Mouse (Mus musculus): ENCODE measurements around the gene Ccdc77.

The Ccdc77 gene

DNA sequence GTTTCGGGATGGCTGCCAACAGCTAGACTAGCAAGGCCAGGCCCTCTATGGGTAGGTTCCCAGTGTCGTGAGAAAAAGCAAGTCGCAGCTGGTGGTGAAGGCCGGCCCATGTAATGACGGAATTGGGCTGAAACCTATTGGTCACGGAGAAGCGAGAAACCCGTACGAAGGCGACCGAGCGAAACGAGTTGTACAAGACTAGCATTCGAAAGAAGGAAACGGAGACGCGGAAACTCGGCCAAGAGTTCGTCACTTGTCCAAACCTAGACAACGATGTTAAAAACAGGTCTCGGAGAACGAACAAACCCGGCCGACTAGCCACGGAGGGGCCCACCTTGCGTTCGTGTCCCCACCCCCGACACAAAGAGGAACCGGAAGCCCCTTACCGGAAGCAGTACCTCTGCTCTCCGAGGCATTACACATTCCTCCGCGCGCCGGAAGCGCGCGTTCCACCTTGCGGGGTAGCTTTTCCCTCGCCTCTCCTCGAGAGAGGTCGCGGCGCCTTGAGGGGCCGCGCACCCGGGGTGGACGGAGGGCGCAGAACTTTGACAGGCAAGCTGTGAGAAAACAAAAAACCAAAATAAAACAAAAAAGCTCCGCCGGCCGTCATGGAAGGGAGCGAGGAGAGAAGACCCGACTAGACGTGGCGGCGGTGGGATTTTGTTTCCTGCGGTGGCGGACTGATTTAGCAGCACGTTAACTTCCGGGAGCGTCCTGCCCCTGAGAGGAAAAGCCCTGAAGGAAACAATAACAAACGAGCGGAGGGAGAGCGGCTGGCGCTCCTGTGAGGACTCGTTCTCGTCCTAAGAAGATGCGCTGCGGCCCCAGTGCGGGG is at the start of gene Ccdc77, which contains the start of gene Kdm5a:
Gene Ccdc77, minus strand, starts transcription at position 687 of the 835 bp plus-strand sequence.
Gene Kdm5a, plus strand, starts transcription at position 437 of the 835 bp plus-strand sequence.
- DNase-seq (ENCODE audit: low read depth in 2 of 2, low spot score in 2 of 2) = peak; percentile 88 to 95

DNA sequence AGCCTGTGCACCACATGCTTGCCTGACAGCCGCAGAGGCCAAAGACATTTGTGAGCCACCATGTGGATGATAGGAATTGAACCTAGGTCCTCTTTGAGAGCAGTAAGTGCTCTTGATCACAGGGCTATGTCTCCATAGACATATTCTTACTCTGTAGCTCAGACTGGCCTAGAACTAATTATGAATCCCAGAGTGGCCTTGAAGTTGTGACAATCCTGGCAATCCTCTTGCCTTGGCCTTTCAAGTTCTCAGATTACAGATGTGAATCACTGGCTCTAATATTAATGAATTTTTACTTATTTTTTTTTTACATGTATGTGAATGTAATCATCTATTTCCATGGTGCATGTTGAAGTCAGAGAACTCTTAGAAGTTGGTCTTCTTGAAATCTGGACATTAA is 39.8 kb upstream of the Ccdc77 start:
- no peak for DNase-seq (ENCODE audit: low read depth in 2 of 2, low spot score in 2 of 2)

DNA sequence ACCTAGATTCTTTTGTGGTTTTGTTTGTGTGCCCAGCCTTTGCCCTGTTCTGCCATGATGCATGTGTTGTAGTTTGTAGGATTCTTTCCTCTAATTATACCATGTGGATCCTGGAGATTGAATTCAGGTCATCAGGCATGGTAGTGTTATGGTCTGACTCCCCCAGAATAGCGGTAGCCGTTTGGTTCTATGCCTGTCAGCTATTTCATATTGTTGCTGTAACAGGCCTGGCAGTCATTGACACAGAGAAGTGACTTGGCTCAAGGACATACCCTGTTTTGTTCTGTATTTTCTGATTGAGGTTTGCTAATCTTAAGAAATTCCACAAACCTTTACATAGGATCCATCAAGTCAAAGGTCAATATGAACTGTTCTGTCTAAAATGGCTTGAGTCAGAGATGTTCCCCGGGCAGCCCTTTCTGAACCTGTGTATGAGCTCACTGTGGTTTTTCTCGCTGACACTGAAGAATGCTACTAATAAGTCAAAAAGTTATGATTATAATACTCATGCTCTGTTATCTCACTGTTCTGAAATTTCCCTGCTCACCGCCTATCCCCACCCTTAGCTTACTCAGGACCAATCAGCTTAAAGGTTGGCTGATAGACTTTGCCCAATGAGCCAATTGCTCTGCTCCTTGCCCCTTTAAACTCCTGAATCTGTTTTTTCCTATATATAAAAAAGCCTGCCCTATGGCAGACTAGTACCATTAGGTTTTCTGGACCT is 31.6 kb upstream of the Ccdc77 start:
- no peak for DNase-seq (ENCODE audit: low read depth in 2 of 2, low spot score in 2 of 2)

DNA sequence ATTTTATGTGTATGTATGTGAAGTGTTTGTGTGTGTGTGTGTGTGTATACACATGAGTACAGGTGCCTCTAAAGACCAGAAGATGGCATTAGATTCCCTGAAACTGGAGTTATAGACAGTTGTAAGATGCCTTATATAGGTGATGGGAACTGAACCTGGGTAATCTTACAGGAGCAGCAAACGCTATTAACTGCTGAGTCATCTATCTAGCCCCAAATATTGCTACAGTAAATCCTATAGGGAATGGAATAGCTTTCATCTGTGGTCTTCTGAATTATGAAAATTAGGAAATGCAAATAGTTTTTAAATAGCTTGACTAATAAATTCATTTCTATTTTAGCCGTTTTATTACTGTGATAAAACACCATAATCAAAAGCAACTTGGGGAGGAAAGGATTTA is 28.6 kb upstream of the Ccdc77 start:
- no peak for DNase-seq (ENCODE audit: low read depth in 2 of 2, low spot score in 2 of 2)

DNA sequence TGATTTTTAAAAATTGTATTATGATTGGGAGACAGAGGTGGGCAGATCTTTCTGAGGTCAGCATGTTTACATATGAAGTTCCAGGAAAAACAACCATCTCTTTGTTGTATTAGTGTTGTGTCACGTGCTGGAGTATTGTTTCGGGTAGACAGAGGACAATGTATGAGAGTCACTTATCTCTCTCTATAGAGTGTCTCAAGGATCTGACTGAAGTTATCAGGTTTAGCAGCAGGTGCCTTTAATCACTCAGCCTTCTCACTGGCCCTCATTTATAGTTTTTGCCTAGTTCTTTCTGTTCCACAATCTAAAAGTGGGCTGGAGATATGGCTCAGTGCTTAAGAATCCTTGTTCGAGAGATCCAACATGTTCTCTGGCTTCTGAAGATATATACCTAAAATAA is 25.9 kb upstream of the Ccdc77 start:
- DNase-seq (ENCODE audit: low read depth in 2 of 2, low spot score in 2 of 2) = no peak

DNA sequence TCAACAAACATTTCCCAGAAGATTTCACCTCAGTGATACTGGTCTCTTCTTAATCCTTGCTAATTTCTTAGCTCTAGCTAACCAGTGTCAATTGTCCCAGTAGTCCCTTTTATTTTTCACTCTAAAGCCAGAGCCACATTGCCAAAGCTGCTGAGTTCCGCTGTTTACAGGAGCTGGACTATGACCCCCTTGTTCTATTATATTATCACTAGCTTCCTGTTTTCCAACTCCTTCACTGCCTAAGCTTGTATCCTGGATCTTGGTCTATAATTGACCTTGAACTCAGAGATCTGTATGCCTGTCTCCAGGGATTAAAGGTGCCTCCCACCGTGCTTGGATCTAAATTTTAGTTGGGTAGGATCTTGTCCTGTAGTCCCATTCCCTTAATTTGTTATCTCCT is 12.6 kb upstream of the Ccdc77 start:
- DNase-seq (ENCODE audit: low read depth in 2 of 2, low spot score in 2 of 2) = no peak

DNA sequence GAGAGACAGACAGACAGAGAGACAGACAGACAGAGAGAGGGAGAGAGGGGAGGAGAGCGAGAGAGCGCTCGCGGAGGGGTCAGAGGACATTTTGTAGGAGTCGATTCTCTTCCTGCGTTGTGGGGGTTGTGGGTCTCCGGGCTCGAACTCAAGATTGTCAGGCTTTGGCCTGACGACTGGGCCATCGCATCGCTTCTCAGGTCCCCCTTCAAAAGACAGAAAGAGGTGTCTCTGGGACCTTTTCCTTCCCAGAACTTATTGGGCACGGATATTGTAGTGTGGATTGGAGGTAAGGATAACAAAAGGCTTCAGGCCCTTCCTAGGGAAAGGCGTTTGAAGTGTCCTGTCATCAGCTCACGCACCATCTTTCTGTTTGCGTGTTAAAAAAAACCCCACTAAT is 877 bp upstream of the Ccdc77 start:
- DNase-seq (ENCODE audit: low read depth in 2 of 2, low spot score in 2 of 2) = peak in 1 of 2 experiments; percentile 11

DNA sequence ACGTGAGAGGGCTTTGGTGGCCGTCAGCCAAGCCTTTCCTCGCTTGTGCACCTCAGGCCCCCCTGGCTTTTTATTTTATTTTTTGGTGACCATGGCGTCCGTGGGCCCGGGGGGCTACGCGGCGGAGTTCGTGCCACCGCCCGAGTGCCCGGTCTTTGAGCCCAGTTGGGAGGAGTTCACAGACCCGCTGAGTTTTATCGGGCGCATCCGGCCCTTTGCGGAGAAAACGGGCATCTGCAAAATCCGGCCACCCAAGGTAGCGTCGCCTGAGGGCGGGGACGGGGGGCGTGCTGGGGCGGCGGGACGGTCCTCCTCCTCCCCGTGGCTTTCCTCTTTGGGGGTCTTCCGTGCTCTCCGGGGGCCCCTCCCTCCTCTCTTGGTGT is 340 bp upstream of the Ccdc77 start:
- peak in 1 of 2 experiments; percentile 3 for DNase-seq (ENCODE audit: low read depth in 2 of 2, low spot score in 2 of 2)

DNA sequence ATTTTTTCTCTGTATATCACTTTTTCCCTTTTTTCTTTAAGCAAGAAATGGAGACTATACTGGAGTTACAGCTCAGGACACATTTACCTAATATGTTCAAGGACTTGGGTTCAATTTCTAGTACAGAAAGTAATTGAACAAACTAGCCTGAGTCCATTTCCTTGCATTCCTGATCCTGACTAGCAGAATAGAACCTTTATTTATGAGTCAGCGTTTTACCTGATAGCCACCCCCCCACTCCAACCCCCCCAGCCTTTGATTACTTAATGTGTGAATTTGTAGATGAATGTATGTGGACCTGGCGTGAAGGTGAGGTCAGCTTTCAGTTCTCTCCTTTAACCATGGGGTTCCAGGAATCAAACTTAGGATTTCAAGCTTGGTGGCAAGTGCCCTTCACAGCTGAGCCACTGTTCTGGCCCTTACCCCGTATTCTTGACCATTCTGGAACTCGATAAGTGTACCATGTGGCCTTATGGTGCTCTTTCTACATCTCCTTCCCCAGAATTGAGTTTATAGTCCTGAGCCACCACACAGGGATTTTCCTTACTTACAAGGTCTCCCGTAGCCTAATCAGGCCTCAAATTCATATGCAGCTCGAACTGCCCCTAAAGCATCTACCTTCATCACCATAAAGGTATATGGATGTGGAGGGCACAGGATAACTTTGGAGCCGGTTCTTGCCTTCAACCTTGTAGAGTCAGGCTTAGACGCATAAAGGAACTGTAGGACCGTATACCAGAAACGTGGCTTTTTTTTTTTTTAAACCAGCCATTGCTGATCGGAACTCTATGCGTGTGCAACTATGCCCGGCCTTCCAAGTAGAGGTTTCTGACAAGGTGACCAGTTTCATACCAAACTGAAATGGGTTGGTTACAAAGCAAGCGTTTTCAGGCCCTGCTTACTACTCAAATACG is 1.1 kb downstream of the Ccdc77 start:
- DNase-seq (ENCODE audit: low read depth in 2 of 2, low spot score in 2 of 2) = no peak

DNA sequence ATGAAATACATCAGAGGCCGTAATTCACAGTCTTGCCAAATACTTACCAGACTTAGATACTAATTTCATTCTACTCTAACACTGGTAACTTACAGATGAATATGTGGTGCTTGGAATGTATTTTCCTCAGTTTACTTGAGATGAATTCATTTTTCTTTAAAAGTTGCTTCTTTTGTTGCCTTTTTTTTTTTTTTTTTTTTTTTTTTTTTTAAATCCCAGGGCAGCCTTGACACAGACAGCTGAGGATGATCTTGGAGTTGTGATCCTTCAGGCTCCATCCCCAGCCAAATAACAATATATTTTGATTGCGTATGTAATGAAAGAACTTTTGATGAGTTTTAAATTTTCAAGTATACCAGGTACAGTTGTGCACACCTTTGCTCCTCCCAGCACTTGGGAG is 2.0 kb downstream of the Ccdc77 start:
- DNase-seq (ENCODE audit: low read depth in 2 of 2, low spot score in 2 of 2) = no peak

DNA sequence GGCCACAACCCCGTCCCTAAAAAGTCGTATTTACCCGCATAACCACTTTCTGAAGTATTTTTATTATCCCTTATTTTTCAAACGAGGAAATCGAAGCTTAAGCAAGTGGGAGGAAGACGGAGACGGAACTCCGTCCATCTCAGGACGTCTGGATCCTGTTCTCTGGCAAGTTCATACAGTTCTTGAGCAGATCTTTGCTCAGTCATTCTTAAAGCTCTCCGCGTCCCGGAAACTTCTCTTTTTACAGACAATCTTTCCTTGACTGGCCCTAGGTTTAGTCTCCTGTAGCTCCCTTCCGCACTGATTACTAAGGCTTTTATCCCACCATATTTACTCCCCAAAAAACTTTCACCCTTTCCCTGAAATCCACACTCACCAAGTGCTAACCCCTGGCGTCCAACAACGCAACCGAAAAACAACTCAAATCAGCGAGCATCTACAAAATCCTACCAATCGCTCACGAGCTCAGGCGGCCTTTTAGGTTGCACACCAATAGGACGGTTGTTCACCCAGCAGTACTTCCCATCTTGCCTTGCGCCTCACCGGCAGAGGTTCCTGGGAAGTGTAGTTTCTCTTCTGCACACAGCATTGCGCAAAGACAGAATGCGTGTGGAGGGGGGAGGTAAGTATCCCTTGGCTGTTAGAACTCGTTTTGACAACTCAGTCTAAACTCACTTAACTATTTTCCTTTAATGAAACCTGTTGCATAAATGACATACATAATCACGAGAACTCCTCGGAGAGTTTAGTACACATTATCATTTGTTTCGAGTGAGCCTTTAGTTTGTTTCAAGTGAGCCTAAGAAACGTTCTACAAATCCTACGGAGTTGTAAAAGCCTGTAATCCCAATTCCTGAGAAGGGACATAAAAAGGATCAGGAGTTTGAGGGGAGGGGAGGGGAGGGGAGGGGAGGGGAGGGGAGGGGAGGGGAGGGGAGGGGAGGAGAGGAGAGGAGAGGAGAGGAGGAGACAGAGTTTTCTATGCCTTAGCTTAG is 6.9 kb downstream of the Ccdc77 start:
- peak; percentile 78 to 79 for DNase-seq (ENCODE audit: low read depth in 2 of 2, low spot score in 2 of 2)

DNA sequence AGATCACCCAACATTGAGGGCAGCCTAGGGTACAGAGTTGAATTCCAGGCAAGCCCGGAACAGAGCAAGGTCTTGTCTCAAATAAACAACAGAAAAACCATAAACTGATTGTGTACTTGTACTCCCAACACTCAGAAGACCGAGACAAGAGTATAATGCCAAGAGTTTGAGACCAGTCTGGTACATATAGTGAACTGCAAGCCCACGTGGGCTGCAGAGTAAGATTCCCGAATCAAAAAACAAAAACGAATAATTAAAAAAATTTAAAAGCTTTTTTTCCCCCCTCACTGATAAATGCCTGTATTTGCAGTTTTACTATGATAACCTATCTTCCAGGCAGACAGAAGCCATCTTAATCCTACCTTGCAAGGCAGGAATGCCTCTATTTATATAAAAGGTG is 7.7 kb downstream of the Ccdc77 start:
- DNase-seq (ENCODE audit: low read depth in 2 of 2, low spot score in 2 of 2) = no peak

DNA sequence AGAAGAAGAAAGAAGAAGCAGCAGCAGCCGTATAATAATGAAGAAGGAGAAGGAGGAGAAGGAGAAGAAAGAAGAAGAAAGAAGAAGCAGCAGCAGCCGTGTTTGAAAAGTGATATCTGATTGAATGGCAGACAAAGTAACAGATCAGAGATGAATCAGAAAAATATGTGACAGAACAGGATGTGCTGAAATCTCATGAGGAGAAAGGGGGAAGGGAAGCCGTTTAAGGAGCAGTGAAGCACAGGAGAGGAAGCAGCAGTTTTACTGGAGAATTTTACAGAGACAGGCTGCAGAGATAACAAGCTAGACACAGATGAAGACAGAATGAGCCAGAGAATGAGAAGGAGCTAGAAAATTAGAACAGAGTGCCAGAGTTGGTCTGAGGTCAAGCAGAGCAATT is 15.2 kb downstream of the Ccdc77 start:
- DNase-seq (ENCODE audit: low read depth in 2 of 2, low spot score in 2 of 2) = no peak

DNA sequence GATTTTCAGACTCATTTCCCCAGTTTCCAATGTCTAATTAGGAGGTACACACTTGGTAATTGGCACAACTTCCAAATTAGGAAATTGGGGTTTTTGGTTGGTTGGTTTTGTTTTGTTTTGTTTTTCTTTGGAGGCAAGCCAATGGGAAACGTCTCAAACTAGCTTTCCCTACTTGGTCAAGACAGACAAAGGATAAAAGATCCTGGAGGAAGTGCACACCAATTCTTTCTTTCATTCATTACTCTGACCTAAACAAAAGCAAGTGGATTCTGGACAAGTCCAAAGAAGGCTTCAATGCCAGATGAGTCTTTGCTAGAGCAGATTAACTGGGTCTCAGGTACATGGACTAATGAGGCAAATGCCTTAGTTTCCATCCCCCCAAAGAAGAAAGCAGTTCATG is 20.2 kb downstream of the Ccdc77 start:
- no peak for DNase-seq (ENCODE audit: low read depth in 2 of 2, low spot score in 2 of 2)

DNA sequence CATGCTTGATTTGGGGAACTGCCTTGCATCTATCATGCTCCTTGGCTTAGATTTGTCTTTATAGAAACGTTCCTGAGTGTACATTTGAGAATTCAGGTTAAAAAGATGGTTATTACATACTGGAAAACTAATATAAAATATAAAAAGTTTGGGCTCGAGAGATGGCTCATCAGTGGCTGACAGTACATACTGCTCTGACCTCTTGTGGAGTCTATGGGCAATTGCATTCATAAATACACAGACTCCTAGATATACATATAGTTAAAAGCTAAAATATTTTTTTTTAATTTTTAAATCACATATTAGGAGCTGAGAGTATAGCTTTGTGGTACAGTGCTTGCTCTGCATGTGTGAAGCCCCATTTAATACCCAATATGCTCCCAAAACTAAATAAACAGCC is 31.8 kb downstream of the Ccdc77 start:
- DNase-seq (ENCODE audit: low read depth in 2 of 2, low spot score in 2 of 2) = no peak

DNA sequence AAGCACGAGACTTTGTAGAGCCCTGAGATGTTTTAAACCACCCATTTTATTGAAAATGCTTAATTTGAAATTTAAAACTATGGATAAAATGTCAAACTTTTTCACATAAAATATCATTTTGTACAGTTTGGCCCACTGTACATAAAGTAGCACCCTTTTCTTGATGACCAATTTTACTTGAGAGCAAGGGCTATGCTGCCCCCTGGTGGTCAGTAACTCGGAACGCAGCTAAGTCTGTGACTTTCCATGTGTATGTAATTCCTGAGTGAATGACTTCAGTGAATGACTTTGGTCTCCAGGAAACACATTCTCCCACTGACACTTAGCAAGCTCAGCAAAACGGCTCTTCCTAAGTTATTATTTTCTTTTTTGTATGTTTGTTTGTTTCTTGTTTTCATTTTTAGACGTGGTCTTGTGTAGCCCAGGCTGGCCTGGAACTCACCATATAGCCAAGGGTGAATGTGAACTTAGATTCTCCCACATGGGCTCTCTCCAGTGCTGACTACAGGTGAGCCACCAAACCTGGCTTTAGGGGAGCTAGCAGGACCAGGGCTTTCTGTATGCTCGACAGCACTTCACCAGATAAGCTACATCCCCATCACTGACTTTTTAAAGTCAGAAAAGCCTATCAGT is 39.8 kb downstream of the Ccdc77 start:
- DNase-seq (ENCODE audit: low read depth in 2 of 2, low spot score in 2 of 2) = peak; percentile 43 to 60

DNA sequence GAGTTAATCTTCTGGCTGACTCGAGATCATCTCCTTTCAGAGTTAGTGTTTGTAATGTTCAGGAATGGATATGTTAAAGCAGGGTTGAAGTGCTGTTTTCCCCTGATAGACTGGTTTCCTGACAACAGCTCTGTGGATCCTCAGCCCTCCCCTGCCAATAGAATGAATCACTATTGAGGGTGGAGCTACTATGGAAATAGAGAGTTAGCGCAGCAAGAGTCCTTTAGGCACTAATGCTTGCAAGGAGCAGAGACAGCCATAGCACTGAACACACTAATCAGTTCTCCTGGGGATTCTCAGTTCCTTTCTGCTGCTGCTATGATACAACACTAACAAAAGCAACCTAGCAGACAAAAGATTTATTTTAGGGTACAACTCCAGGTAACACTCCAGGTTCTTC is 43.8 kb downstream of the Ccdc77 start:
- DNase-seq (ENCODE audit: low read depth in 2 of 2, low spot score in 2 of 2) = no peak

DNA sequence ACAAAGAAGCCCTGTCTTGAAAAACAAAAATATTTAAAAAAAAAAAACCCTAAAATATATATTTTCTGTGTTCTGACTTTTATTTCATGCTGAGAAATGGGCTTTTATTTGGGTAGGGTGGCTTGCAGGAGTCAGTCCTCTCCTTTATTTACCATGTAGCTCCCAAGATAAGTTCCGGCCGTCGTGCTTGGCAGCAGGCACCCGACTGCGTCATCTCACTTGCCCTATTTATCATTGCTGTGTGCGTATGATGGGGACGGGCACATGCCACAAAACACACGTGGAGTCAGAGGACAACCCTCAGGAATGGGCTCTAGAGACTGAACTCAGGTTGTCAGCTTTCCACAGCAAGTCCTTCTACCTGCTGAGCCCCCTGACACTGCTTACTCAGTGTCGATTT is 45.0 kb downstream of the Ccdc77 start:
- DNase-seq (ENCODE audit: low read depth in 2 of 2, low spot score in 2 of 2) = no peak

DNA sequence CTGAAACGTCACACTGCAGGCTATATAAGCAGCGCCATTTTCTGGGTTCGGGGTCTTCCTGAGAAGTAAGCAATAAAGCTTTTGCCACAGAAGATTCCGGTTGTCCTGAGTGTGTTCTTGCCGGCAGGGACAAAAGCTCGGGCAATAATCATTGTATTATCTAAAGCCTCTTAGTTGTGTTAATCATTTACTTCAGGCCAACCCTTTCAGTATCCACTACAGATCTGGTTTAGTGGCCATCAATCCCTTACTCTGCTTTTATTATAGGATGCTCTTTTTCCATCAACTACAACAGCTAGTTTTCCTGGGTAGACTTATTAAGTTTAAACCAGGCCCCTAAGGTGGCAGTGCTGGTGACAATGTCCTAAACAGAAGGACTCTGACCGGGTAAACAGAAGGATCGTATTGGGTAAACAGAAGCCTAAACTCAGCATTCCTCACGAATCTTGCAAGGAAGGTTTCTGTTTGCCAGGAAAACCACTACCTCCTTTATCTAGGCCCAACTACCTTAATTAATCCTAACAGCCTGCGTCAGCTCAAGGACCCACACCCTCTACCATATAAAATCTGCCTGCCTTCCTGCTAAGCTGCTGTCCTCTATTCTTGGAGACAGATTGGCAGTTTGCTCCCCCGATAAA is 45.8 kb downstream of the Ccdc77 start:
- DNase-seq (ENCODE audit: low read depth in 2 of 2, low spot score in 2 of 2) = no peak

Data from CD8-positive naive resting alpha-beta T cell, adult 2 months (primary cell).